Mouse (Mus musculus) heart, postnatal 14 days (tissue): Measurements from ENCODE around the gene Ankdd1b. TPM values are rescaled to one million over a fixed set of nuclear protein-coding genes. Genes with fewer than 3 reads are reported as not detected.

ENCODE experiments used
- DNase-seq, 2 experiments: peaks; one replicate each; pipeline ENCODE4 v3.0.0; 2021 to 2022
- intact Hi-C: fragments of 180-260 bp; cut with DNase I; formaldehyde crosslinking; loops from one replicate; pipeline ENCODE4 v1.15.1; 2025
- long read RNA-seq, 2 experiments: library from polyadenylated mRNA; stranded (forward); transcript quantifications; one replicate each; pipeline ENCODE4 v2.0.0; 2021
- total RNA-seq, 2 experiments: library from RNA; stranded (reverse); gene quantifications; 2 replicates each; pipeline ENCODE4 v1.2.3; 2021

The Ankdd1b gene
- under 1 TPM; 0.24 to 0.29 TPM for total RNA-seq
- long read RNA-seq, experiment 1: 0 reads
- long read RNA-seq, experiment 2, partial matches to known transcripts: 0 of 3 reads
- long read RNA-seq, experiment 2, other reads (novel, unspliced or antisense): 3 of 3 reads

DNA sequence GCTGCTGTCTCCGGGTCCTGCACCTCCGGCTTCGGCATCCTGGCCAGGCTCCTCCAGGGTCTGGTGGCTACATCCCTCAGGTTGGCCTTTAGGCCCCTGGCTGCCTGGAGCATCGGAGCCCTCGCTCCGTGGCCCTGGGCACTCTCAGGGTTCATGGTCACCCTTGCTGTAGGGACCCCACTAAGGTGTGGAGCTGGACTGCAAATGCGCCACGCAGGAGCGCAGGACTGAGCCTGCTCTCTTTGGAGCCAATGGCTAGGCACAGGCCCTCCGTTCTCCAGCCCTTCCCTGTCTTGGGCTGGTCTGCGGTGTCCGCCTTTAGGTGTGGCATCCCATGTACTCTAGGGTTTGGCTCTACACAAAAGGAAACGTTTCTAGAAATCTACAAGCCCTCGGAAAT lies at the start of gene Ankdd1b:
Gene Ankdd1b (minus strand): TSS at position 242 of the 400 bp plus-strand sequence.
- DNase-seq: no peak
- intact Hi-C loops: no loop called here

- intact Hi-C loops: no loop called here
- DNase-seq: no peak
Measured at GRCm38 (mm10) chr13:96517335-96517734, 46.3 kb upstream of the Ankdd1b start.

DNA sequence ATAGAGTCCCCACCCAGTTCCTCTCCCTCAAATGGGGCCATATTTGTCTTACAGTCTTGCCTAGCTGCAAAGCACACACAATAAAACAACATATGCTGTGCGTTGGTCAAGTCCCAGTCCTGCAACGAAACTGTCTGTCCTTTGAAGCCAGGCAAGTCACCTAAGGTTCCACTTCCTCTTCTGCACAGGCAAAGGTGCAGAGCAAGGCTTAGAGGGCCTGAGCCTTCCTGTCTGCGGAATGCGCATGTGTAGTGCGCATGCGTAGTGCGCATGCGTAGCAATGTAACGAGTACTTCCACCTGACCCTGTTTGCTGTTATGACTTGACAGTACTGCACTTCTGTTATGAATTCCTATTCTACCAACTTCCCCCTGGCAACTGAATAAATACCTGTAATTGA lies 45.3 kb upstream of the Ankdd1b start:
- intact Hi-C loops: no loop called here

GRCm38 (mm10) chr13:96514154-96514942 lies 43.4 kb upstream of the Ankdd1b start:
- intact Hi-C loops: no loop called here
- no peak for DNase-seq

More for the DNA sequence above, 45.3 kb upstream of the Ankdd1b start:
- DNase-seq: no peak

- intact Hi-C loops: no loop called here
- peak; percentile 14 to 21 for DNase-seq
Measured at GRCm38 (mm10) chr13:96511893-96512292, 40.9 kb upstream of the Ankdd1b start.

DNA sequence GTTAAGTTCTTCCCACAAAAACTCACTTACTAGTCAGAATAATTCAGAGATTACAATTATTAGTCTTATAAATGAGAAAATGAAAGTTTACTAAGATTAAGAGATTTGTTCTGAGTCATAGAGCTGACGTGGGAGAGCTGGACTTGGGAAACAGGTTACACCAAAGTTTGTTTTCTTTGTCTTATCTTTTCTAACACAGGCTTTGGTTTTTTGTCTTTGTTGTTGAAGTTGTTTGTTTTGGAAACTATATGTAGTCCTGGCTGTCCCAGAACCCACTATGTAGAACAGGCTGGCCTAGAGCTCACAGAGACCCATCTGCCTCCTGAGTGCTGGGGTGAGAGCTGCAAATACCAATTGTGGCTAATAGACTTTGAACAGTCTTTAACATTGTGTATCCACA lies 40.3 kb upstream of the Ankdd1b start:
- no peak for DNase-seq
- intact Hi-C loops: no loop called here

GRCm38 (mm10) chr13:96510635-96511034 lies 39.6 kb upstream of the Ankdd1b start:
- peak; percentile 18 to 22 for DNase-seq
- intact Hi-C loops: no loop called here

DNA sequence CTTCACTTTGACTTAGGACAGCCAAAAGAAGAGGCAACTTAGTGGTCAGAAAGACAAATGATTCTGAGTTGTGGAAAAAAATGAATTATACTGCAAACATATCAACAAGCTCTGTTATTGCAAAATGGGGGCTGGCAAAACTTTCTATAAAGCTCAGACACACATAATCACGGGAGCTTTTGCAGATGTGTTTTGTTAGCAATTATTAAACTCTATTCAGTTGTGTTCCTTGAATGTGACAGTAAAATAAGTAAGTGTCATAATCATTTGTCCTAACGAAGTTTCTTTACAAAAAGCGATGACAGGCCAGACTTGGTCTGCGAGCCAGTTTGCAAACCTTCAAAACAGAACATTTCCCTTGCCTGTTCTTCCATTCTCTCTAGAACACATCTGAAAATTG lies 36.5 kb upstream of the Ankdd1b start:
- intact Hi-C loops: no loop called here
- no peak for DNase-seq

DNA sequence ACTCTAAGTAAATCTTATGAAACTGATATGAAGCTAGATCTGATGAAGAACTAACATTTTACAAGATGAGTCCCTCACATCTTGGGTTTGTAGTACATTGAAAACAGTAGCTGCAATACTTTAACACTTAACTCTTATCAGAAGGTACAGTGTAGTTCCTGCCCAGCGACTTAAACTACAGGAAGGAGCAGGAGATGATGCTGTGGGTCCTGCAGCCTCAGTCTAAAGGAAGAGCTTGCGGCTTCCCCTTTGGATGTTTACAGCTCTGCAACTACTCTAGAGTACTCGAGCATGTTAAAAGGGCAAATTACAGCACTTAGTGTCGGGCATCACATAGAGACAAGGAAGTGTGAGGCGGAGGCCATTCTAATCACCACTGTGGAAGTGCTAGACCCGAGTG lies 35.3 kb upstream of the Ankdd1b start:
- intact Hi-C loops: no loop called here
- no peak for DNase-seq

GRCm38 (mm10) chr13:96505661-96506060 lies 34.7 kb upstream of the Ankdd1b start:
- intact Hi-C loops: no loop called here
- no peak for DNase-seq

DNA sequence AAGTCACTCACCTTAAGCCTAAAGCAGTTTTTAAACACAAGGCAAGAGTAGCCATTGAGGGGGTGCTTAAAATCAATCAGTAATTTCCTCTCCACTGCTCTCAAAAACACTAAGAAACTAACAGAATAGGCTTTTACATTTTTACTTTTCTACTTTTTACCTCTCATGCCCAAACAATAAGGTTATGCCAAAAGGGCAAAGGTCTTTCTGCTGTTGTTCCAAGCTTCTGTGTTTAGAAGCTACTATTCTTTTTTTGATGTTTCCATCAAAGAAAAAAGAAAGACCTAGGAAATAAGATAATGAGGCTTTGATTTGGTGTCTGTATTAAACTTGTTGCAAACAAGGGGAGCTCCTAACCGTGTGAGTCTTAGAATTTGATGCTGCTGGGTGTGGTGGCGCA lies 28.9 kb upstream of the Ankdd1b start:
- DNase-seq: no peak
- intact Hi-C loops: loop anchor here (5.0 kb wide), 2 partner anchors 42 to 92 kb away; partner anchors contain the start of genes Col4a3bp and Polk

- DNase-seq: no peak
- intact Hi-C loops: loop anchor here (5.0 kb wide), 2 partner anchors 46 to 96 kb away; partner anchors contain the start of genes Col4a3bp and Polk
Measured at GRCm38 (mm10) chr13:96496630-96497029, 25.6 kb upstream of the Ankdd1b start.

- no peak for DNase-seq
- intact Hi-C loops: loop anchor here (5.0 kb wide), 1 partner anchor 53 kb away; no protein-coding TSS in a partner anchor
Measured at GRCm38 (mm10) chr13:96490433-96490832, 19.4 kb upstream of the Ankdd1b start, which contains the start of gene Gm17622. Gm17622 (plus strand) TSS chr13:96490733.

DNA sequence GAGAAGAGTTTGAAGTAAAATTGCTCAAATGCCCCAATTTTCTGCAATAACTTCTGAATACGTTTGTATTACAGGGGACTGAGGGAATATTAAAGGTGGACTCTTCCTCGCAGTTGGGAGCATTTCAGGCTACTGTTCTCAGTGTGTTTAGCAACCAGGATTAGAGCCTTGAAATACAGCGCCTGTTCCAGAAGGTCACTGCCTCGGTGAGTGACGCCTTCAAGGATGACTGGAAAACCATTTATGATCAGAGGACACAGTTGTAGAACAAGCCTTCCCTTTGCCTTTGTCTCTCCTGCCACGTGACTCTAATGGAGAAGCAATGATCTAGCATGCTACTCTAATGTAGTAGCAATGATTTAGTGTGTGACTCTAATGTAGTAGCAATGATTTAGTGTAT lies 17.0 kb upstream of the Ankdd1b start:
- DNase-seq: no peak
- intact Hi-C loops: no loop called here

DNA sequence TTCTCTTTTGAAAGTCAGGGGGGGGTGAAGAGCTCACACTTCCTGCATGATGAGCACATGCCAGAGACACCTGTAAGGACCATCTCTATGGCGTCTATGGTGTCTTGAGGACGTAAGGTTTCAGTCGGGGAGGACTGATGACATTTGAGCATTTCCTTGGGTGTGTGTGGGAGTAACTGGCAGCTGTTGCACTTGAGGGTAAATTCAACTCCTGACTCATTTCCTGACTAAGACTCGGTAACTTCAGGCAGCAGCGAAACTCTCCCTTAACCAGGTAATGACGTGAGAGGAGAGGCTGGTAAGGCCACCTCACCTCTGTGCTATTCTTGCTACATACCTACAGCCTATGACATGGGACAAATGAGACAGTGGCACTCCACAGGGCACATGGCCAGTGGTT lies 16.2 kb upstream of the Ankdd1b start:
- no peak for DNase-seq
- intact Hi-C loops: no loop called here

- intact Hi-C loops: no loop called here
- DNase-seq: no peak
Measured at GRCm38 (mm10) chr13:96478991-96479390, 8.0 kb upstream of the Ankdd1b start.

- DNase-seq: no peak
- intact Hi-C loops: no loop called here
Measured at GRCm38 (mm10) chr13:96477226-96477625, 6.2 kb upstream of the Ankdd1b start.

GRCm38 (mm10) chr13:96470556-96470955 lies 442 bp downstream of the Ankdd1b start:
- intact Hi-C loops: no loop called here
- DNase-seq: no peak

- DNase-seq: no peak
- intact Hi-C loops: no loop called here
Measured at GRCm38 (mm10) chr13:96468678-96469077, 2.3 kb downstream of the Ankdd1b start.

DNA sequence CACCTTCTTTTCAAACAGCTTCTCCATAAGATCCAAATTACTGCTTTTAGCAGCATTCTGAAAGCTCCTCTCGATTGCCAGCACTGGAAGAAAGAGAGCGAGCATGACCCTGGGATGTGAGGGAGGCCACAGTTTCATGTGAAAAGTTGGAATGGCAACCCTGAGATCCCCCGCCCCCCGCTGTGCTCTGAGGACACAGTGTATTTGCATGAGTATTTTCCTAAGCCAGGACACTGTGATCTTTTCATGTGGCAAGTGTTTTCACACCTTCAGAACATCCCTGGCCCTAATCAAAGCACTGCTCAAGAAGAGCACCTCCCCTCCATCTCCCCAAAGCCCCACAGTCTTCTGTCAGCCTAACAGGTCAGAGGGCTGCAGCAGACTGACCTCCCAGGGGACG lies 5.7 kb downstream of the Ankdd1b start:
- intact Hi-C loops: no loop called here
- DNase-seq: no peak

DNA sequence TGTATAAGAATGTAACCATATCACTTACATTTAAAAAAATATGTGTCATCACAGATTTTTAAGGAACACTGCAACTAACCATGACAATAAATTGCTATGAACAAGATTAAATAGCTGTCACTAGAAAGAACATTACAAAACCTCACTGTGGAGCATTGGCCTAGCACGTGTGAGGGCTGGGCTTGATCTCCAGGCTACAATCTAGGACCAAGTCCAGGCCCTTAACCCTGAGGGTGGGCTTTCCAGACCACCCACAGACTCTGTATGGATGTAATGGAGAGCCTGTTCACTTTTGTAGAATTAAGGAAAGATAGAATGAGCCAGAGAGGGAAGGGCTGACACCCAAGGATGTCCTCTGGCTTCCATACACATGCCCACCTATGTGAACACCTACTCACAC lies 8.4 kb downstream of the Ankdd1b start:
- DNase-seq: no peak
- intact Hi-C loops: no loop called here

DNA sequence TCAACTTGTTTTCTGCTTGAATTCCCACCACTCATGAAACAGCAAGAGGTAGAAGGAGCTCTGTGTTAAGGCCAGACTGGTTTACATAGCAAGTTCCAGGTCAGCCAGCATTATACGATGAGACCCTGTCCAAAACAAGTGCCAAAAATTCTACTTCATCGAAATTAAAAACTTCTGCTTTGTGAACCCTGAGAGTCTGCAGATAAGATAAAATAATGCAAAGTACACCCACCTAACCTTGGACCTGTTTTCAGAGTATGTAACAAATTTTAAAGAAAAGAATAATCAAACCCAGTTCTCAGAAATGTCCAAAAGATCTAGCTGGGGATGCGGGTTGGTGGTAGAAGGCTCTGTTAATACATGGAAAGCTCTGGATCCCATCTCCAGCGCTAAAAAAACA lies 12.4 kb downstream of the Ankdd1b start:
- intact Hi-C loops: no loop called here
- no peak for DNase-seq
